In genomic region chr13:13777052-13777451, GRCm38 (mm10) we compare ENCODE assay signal across 17 mouse cellular contexts. TPM values are rescaled to one million over a fixed set of nuclear protein-coding genes. Genes with fewer than 3 reads are reported as not detected.
"Had no signal": no experiment of that assay in that cellular context is flagged by ENCODE, and none has a peak within 500 bp of the region (broad histone marks: within the 10 kb centered on the region; RNA-seq: fewer than 3 reads in every experiment).

No protein-coding gene starts in this region.

- H3K4me1 ChIP-seq: kidney, embryonic 15.5 days; liver, embryonic 13.5 days had no signal

- H3K9ac ChIP-seq: kidney, embryonic 15.5 days; liver, embryonic 13.5 days had no signal

- H3K27ac ChIP-seq: kidney, embryonic 15.5 days; liver, embryonic 13.5 days; macrophage had no signal

- H3K4me3 ChIP-seq: kidney, embryonic 15.5 days; liver, embryonic 13.5 days had no signal

- H3K9me3 ChIP-seq: kidney, embryonic 15.5 days; liver, embryonic 13.5 days had no signal

- H3K4me2 ChIP-seq: kidney, embryonic 15.5 days; liver, embryonic 13.5 days had no signal

- DNase-seq: kidney, adult 11 months; kidney, adult 8-10 months; kidney, postnatal 10 days; kidney, postnatal 4 days; left cerebral cortex, postnatal 4 days; liver, embryonic 13.5 days; lung, adult 2 months; lung, postnatal 14 days; midbrain, embryonic 14.5 days; thymus, adult 18-20 months; thymus, postnatal 36 days had no signal

RNA-seq across cellular contexts. Expression of gene Gng4, which starts 6.8 kb away (rescaled TPM):
- total RNA-seq: liver, adult 2 months; megakaryocyte, adult 5-6 weeks had no signal
- polyA plus RNA-seq: liver, adult 2 months; spleen, adult 2 months; testis, adult 2 months had no signal
